Mouse (Mus musculus): Measurements from ENCODE around the gene Elmo2. TPM values are rescaled to one million over a fixed set of nuclear protein-coding genes. Genes with fewer than 3 reads are reported as not detected.

Gene Elmo2
- 38.8 and 72.5 TPM in 2 replicates for polyA plus RNA-seq (2012; rRNA removed; ENCODE audit: low replicate concordance)

GRCm38 (mm10) chr2:165326304-165327190 lies at the start of gene Elmo2:
TSS of gene Elmo2 (minus strand) at chr2:165326479.

GRCm38 (mm10) chr2:165368496-165368895 lies 42.2 kb upstream of the Elmo2 start, which contains the start of gene Zfp663:
TSS of gene Zfp663 (minus strand) at chr2:165368729.

GRCm38 (mm10) chr2:165287202-165287984 lies 38.9 kb downstream of the Elmo2 start, which contains the start of gene Slc35c2:
TSS of gene Slc35c2 (minus strand) at chr2:165287869.

Other genes starting within 250 kb of the Elmo2 start
- not detected in 2 replicates for gene 1700025C18Rik, start 235.7 kb downstream of the Elmo2 start, polyA plus RNA-seq (2012; rRNA removed; ENCODE audit: low replicate concordance)
- gene Cdh22, start 91.6 kb downstream of the Elmo2 start, polyA plus RNA-seq (2012; rRNA removed; ENCODE audit: low replicate concordance) = 0.20 and 0.38 TPM in 2 replicates
- gene Slc35c2, start 38.6 kb downstream of the Elmo2 start, polyA plus RNA-seq (2012; rRNA removed; ENCODE audit: low replicate concordance) = 147 and 296 TPM in 2 replicates
- gene Zfp663, start 42.2 kb upstream of the Elmo2 start, polyA plus RNA-seq (2012; rRNA removed; ENCODE audit: low replicate concordance) = not detected in 2 replicates
- 0.15 and 0.27 TPM in 2 replicates for gene Zfp334, start 61.8 kb upstream of the Elmo2 start, polyA plus RNA-seq (2012; rRNA removed; ENCODE audit: low replicate concordance)
- 0.67 and 2.5 TPM in 2 replicates for gene Ocstamp, start 73.9 kb upstream of the Elmo2 start, polyA plus RNA-seq (2012; rRNA removed; ENCODE audit: low replicate concordance)
- gene Slc13a3, start 146.8 kb upstream of the Elmo2 start, polyA plus RNA-seq (2012; rRNA removed; ENCODE audit: low replicate concordance) = 0.11 and 0.70 TPM in 2 replicates
- 7.7 and 15.2 TPM in 2 replicates for gene Trp53rka, start 166.8 kb upstream of the Elmo2 start, polyA plus RNA-seq (2012; rRNA removed; ENCODE audit: low replicate concordance)
- gene Slc2a10, start 177.3 kb upstream of the Elmo2 start, polyA plus RNA-seq (2012; rRNA removed; ENCODE audit: low replicate concordance) = 2.9 and 8.0 TPM in 2 replicates

Data from duodenum, adult 2 months (tissue).